Mouse (Mus musculus) myocyte (in vitro differentiated cells): ENCODE measurements around the gene Cct3. TPM values are rescaled to one million over a fixed set of nuclear protein-coding genes. Genes with fewer than 3 reads are reported as not detected.

Experiments
- H3K27me3 ChIP-seq: one replicate; pipeline ENCODE4 v1.6.1; 2011; ENCODE audit not compliant: control insufficient read depth, insufficient read depth, insufficient read length
- H3K36me3 ChIP-seq: one replicate; pipeline ENCODE4 v1.6.1; 2011; ENCODE audit not compliant: control insufficient read depth, insufficient read depth
- H3K4me2 ChIP-seq: one replicate; pipeline ENCODE4 v1.6.1; 2011; ENCODE audit warnings: low read depth, control low read depth
- H3K4me3 ChIP-seq: one replicate; pipeline ENCODE4 v1.5.1; 2011; ENCODE audit warnings: mild to moderate bottlenecking, control low read depth, moderate library complexity
- H3K79me2 ChIP-seq: one replicate; pipeline ENCODE4 v1.6.1; 2011; ENCODE audit not compliant: control insufficient read depth, insufficient read depth
- H3ac ChIP-seq: one replicate; pipeline ENCODE4 v1.6.1; 2011; ENCODE audit not compliant: control insufficient read depth, insufficient read length
- CEBPB ChIP-seq: IDR thresholded peaks from 2 replicates; pipeline ENCODE4 v1.6.1; 2011; ENCODE audit warnings: mild to moderate bottlenecking, moderate library complexity; ENCODE audit not compliant: poor library complexity, insufficient read depth, severe bottlenecking
- E2F4 ChIP-seq: IDR thresholded peaks from one replicate; pipeline ENCODE4 v1.6.1; 2011; ENCODE audit warnings: mild to moderate bottlenecking, control low read depth, moderate library complexity; ENCODE audit not compliant: insufficient read depth
- MAX ChIP-seq: IDR thresholded peaks from one replicate; pipeline ENCODE4 v1.6.1; 2011; ENCODE audit warnings: low read depth, mild to moderate bottlenecking, control low read depth
- MYOD1 ChIP-seq, 3 experiments: IDR thresholded peaks; one replicate each; pipeline ENCODE4 v1.6.1; 2011; ENCODE audit warnings: control low read depth in 2 of 3, low read depth in 2 of 3, mild to moderate bottlenecking in 2 of 3, moderate library complexity in 1 of 3; ENCODE audit not compliant: insufficient read length in 2 of 3, control insufficient read depth in 1 of 3
- MYOG ChIP-seq, 3 experiments: IDR thresholded peaks; one replicate each; pipeline ENCODE4 v1.6.1; 2011; ENCODE audit warnings: control low read depth in 2 of 3, low read depth in 2 of 3, mild to moderate bottlenecking in 2 of 3; ENCODE audit not compliant: insufficient read length in 2 of 3, control insufficient read depth in 1 of 3, insufficient read depth in 1 of 3
- POLR2A ChIP-seq: IDR thresholded peaks from one replicate; pipeline ENCODE4 v1.6.1; 2011; ENCODE audit warnings: low read depth, mild to moderate bottlenecking, control low read depth, moderate library complexity; ENCODE audit not compliant: insufficient read length
- POLR2AphosphoS2 ChIP-seq: IDR thresholded peaks from one replicate; pipeline ENCODE4 v1.6.1; 2011; ENCODE audit warnings: low read depth, control low read depth; ENCODE audit not compliant: insufficient read length
- REST ChIP-seq: IDR thresholded peaks from one replicate; pipeline ENCODE4 v1.6.1; 2011; ENCODE audit warnings: mild to moderate bottlenecking, control low read depth, moderate library complexity; ENCODE audit not compliant: insufficient read depth, insufficient read length
- SRF ChIP-seq: IDR thresholded peaks from one replicate; pipeline ENCODE4 v1.6.1; 2011; ENCODE audit warnings: low read depth; ENCODE audit not compliant: control insufficient read depth, insufficient read length
- TCF12 ChIP-seq: IDR thresholded peaks from one replicate; pipeline ENCODE4 v1.6.1; 2011; ENCODE audit warnings: mild to moderate bottlenecking, control low read depth; ENCODE audit not compliant: poor library complexity, insufficient read depth, severe bottlenecking
- TCF3 ChIP-seq: IDR thresholded peaks from one replicate; pipeline ENCODE4 v1.6.1; 2011; ENCODE audit warnings: low read depth, control low read depth; ENCODE audit not compliant: insufficient read length
- USF1 ChIP-seq: IDR thresholded peaks from one replicate; pipeline ENCODE4 v1.6.1; 2011; ENCODE audit warnings: low read depth, mild to moderate bottlenecking, control low read depth, moderate library complexity
- polyA plus RNA-seq: library from polyadenylated mRNA; unstranded; fragments of >200 nt; fragmentation: generic; extraction: Trizol; gene quantifications from one replicate; pipeline ENCODE4 v1.2.1, GENCODE M21; 2012; ENCODE audit warnings: missing spikeins

Cct3 gene
- polyA plus RNA-seq, 1 experiment: 409 TPM

DNA sequence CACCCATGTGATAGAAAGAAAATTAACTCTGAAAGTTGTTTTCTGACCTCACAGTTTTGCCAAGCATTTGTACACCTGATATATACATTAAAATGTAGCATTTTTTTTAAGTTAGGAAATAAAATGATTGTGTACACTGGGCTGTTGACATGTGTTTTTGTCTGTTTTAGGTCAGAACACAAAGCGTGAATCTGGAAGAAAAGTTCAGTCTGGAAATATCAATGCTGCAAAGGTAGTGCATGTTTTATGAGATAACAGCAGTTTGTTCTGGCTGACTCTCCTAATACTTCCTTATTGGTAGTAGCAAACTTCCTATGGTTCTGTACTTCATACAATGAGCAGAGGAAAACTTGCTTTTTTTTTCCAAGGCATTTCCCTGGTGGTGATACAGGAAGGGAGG lies 2.3 kb downstream of the Cct3 start:
- no peak overlapping the region for H3K4me2 ChIP-seq
- peaks cover 52% of the 10 kb centered on the region for H3K36me3 ChIP-seq
- peak overlapping the region; percentile 78 for H3K4me3 ChIP-seq
- H3K79me2 ChIP-seq: peaks cover 44% of the 10 kb centered on the region
- H3K27me3 ChIP-seq: no peaks in the 10 kb centered on the region
- no peak for TF ChIP-seq POLR2A
- TF ChIP-seq TCF3: no peak
- TF ChIP-seq REST: no peak
- no peak for TF ChIP-seq MYOD1 (IDR thresholded peaks at IDR 0.05; ENCODE audit: control insufficient read depth in 1 of 3, insufficient read length in 2 of 3, low read depth in 2 of 3)
- TF ChIP-seq CEBPB: no peak
- no peak overlapping the region for H3ac ChIP-seq

DNA sequence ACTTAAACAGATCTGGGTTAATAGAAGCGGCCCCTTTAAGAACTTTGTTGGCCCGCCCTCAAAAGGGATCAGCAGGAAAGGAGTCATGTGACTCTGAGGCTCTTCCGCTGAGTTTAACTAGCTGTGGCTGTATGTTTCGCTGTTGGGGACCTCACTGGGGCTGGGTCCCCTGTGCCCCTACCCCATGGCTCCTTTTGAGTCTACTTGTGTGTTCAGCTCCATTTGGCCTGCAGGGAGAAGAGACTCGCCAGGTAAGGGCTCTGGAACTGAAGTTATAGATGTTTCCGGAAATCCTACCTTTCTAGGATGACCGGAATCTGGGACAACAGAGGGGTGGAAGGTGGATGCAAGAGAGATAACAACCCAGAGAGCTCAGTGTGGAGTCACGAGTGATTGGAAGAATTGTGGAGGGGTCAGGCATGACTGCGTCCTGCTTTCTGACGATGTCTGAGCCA lies 28.1 kb downstream of the Cct3 start, which contains the start of gene Glmp:
Glmp (plus strand) TSS at position 73 of the 455 bp plus-strand sequence.
- TF ChIP-seq TCF3: no peak
- TF ChIP-seq MAX: no peak
- TF ChIP-seq REST: no peak
- peak; percentile 71 for TF ChIP-seq POLR2A
- no peak for TF ChIP-seq MYOG (IDR thresholded peaks at IDR 0.05; ENCODE audit: control insufficient read depth in 1 of 3, insufficient read depth in 1 of 3, insufficient read length in 2 of 3, low read depth in 2 of 3)
- TF ChIP-seq MYOD1 (IDR thresholded peaks at IDR 0.05; ENCODE audit: control insufficient read depth in 1 of 3, insufficient read length in 2 of 3, low read depth in 2 of 3): no peak
- TF ChIP-seq TCF12: no peak
- TF ChIP-seq E2F4: no peak
- TF ChIP-seq SRF: no peak
- TF ChIP-seq USF1: peak; percentile 97
- TF ChIP-seq POLR2AphosphoS2: peak; percentile 81
- Histone ChIP-seq H3ac (peak within 1 kb of the TSS; percentile 29), H3K36me3 (peaks cover 36% of the 10 kb centered on the region)

DNA sequence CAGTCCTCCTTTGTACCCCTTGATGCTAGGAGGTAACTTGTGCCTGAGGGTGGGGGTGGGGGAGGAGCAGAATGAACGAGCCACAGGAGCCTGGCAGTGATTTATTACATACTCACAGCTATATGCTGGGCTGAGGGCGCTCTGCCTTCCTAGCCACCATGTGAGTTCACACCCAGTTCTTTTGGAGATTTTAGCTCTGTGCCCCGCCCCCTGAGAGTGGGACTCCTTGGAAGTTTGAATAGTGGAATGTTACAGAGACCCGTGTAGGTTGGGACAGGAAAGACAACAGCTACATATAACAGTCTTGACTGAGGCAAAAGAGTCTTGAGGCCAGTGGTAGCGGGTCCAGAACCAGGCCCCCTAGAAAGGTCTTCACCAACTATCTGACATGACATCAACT lies 32.0 kb downstream of the Cct3 start:
- Histone ChIP-seq H3K36me3 (peaks cover 6% of the 10 kb centered on the region), H3K27me3 (no peaks in the 10 kb centered on the region), H3K4me2 (no peak overlapping the region), H3ac (no peak overlapping the region), H3K79me2 (peaks cover 16% of the 10 kb centered on the region), H3K4me3 (no peak overlapping the region)
- TF ChIP-seq USF1 (no peak), TCF12 (no peak), MAX (no peak), MYOD1 (IDR thresholded peaks at IDR 0.05; ENCODE audit: control insufficient read depth in 1 of 3, insufficient read length in 2 of 3, low read depth in 2 of 3) (no peak), POLR2AphosphoS2 (no peak), E2F4 (no peak), MYOG (IDR thresholded peaks at IDR 0.05; ENCODE audit: control insufficient read depth in 1 of 3, insufficient read depth in 1 of 3, insufficient read length in 2 of 3, low read depth in 2 of 3) (no peak), SRF (no peak), POLR2A (no peak), TCF3 (no peak), CEBPB (no peak), REST (no peak)

More for the DNA sequence above, 28.1 kb downstream of the Cct3 start, which contains the start of gene Glmp:
- no peaks in the 10 kb centered on the region for H3K27me3 ChIP-seq
- H3K4me3 ChIP-seq: peak within 1 kb of the TSS; percentile 73
- peaks cover 16% of the 10 kb centered on the region for H3K79me2 ChIP-seq
- peak within 1 kb of the TSS; percentile 88 for H3K4me2 ChIP-seq

GRCm38 (mm10) chr3:88331282-88331681 lies 34.4 kb downstream of the Cct3 start:
- H3K36me3 ChIP-seq: peaks cover 6% of the 10 kb centered on the region
- TF ChIP-seq CEBPB (no peak), POLR2A (no peak), POLR2AphosphoS2 (no peak), E2F4 (no peak)
- H3K79me2 ChIP-seq: peaks cover 16% of the 10 kb centered on the region
- no peaks in the 10 kb centered on the region for H3K27me3 ChIP-seq
- H3K4me3 ChIP-seq: no peak overlapping the region
- H3K4me2 ChIP-seq: no peak overlapping the region
- H3ac ChIP-seq: no peak overlapping the region

GRCm38 (mm10) chr3:88334029-88334658 lies 37.2 kb downstream of the Cct3 start:
- Histone ChIP-seq H3ac (no peak overlapping the region), H3K27me3 (no peaks in the 10 kb centered on the region), H3K79me2 (peaks cover 39% of the 10 kb centered on the region), H3K36me3 (no peaks in the 10 kb centered on the region), H3K4me2 (no peak overlapping the region), H3K4me3 (peak overlapping the region; percentile 92)
- TF ChIP-seq SRF: no peak
- TF ChIP-seq MYOG (IDR thresholded peaks at IDR 0.05; ENCODE audit: control insufficient read depth in 1 of 3, insufficient read depth in 1 of 3, insufficient read length in 2 of 3, low read depth in 2 of 3): no peak
- TF ChIP-seq USF1: no peak
- no peak for TF ChIP-seq MYOD1 (IDR thresholded peaks at IDR 0.05; ENCODE audit: control insufficient read depth in 1 of 3, insufficient read length in 2 of 3, low read depth in 2 of 3)
- no peak for TF ChIP-seq TCF12
- no peak for TF ChIP-seq MAX
- no peak for TF ChIP-seq POLR2AphosphoS2
- TF ChIP-seq E2F4: no peak
- no peak for TF ChIP-seq CEBPB
- TF ChIP-seq POLR2A: no peak
- no peak for TF ChIP-seq REST
- TF ChIP-seq TCF3: no peak
